Mouse (Mus musculus) left cerebral cortex, adult 11 months (tissue): Measurements from ENCODE around the gene Prrc2a.

ENCODE experiments used
- DNase-seq: peaks from one replicate; pipeline ENCODE4 v3.0.0; 2022; ENCODE audit warnings: low spot score

Prrc2a gene

GRCm38 (mm10) chr17:35164568-35165450 is at the start of gene Prrc2a:
Prrc2a (minus strand) TSS chr17:35164897.
- DNase-seq = peak; percentile 98

DNA sequence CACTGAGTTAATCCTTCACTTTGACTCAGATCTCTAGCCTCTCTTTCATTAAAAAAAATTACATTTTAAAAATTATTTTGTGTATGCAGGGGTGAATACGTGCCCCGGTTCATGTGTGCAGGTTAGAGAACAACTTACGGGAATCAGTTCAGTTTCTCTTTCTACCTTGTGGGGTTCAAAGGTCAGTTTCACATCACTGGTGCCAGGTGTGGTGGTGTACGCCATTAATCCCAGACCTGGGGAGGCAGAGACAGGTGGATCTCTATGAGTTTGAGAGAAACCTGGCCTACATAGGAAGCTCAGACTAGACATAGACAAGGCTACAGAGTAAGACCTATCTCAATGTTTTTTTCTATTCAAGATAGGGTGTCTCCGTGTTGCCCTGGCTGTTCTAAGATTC is 48.4 kb upstream of the Prrc2a start:
- DNase-seq = no peak

- no peak for DNase-seq
Measured at GRCm38 (mm10) chr17:35210593-35210992, 45.9 kb upstream of the Prrc2a start.

DNA sequence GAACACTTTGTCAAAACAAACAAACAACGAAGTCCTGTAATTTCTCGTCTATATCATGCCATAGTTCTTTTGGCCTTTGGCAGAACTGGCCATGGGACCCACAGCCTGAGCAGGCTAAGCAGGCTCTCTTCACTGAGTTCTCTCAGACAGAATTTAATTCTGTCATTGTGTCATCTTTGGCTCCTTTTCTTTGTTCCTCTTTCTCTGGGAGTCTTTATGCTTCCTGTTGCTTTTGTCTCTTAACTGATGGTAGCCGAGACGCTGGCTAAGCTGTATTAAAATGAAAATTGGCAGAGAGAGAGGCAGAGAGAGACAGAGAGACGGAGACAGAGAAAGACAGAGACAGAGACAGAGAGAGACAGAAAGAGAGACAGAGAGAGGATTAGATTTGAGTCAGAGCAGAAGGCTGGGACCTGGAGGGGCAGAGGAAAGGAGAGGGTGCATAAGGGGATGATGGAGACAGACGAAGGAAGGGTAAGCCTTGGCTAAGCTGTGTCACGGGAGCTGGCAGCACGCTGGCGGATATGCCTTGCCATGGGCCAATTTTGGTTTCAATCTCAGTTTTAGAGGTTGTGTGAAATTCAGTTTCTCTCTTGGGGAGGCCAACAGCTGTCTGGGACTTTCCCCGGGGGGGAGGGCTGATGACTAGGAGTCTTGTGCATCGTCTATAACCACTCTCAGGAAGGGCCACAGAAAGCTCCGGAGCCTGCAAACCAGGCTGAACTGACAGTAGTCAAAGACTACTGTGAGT is 45.3 kb upstream of the Prrc2a start:
- DNase-seq = no peak

GRCm38 (mm10) chr17:35205380-35205769 is 40.7 kb upstream of the Prrc2a start:
- DNase-seq = no peak

DNA sequence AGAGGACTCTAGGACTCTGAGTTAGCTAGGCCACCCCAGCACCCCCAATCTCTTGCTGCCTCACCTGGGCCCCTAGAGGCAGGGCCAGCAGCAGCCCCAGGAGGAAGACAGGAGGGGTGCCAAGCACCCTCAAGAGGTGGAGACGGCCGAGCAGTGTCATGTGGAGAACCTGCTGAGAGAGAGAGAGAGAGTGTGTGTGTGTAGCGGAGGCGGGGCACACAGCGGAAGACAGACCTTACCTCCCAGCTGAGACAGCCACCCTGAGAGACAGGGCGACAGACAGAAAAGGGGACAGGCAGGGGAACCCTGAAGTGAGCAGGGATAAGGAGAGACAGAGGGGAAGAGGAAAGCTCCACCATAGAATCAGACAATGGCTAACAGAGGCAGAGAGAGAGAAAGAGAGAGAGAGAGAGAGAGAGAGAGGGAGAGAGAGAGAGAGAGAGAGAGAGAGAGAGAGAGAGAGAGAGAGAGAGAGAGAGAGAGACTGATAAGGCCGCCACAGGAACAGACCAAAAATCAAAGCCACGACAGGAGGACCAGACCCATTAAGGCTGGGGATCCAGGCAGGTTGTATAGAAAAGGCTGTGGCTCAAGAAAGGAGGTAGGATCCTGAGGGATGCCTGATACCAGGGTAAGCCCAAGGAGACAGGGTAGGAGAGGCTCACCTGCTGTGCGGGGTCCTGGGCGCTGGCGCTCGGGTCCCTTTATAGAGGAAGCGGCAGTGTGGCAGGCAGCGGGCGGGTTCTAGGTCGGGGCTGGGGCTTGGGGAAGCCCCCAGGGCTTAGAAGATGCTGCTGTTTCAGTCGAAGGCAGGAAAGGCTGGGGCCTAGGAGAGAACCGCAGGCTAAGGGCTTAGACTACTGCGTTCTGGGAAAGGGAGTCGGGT is 40.0 kb upstream of the Prrc2a start, which contains the start of gene Lta:
Gene Lta, minus strand, starts transcription at position 858 of the 886 bp plus-strand sequence.
- no peak for DNase-seq

DNA sequence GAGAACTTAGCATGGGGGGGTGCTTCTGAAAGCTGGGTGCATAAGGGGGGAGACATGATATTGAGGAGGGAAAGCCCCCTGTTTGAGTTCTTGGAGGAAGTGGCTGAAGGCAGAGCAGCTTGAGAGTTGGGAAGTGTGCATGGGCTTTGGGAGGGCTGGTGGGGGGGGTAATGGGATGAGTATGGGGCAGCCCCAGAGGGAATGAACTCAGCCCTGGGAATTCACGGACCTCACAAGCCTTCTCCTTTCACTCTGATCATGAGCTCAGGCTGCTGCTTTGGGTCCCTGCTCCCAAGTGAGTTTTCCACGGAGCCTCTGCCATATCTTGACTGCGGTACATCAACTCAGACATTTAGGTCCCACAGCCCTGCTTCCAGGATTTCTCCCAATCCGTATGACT is 37.7 kb upstream of the Prrc2a start:
- no peak for DNase-seq

DNA sequence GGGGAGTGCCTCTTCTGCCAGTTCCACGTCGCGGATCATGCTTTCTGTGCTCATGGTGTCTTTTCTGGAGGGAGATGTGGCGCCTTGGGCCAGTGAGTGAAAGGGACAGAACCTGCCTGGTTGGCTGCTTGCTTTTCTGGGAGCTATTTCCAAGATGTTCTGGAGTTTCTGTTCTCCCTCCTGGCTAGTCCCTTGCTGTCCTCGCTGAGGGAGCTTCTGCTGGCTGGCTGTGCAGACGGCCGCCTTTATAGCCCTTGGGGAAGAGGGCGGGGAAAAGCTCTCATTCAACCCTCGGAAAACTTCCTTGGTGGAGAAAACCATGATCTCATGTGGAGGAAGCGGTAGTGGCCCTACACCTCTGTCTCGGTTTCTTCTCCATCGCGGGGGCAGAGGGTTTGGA is 37.1 kb upstream of the Prrc2a start, which contains the start of gene Tnf:
Gene Tnf, minus strand, starts transcription at position 221 of the 400 bp plus-strand sequence.
- no peak for DNase-seq

- DNase-seq = no peak
Measured at GRCm38 (mm10) chr17:35201128-35201527, 36.4 kb upstream of the Prrc2a start.

GRCm38 (mm10) chr17:35200398-35200797 is 35.7 kb upstream of the Prrc2a start:
- no peak for DNase-seq

- no peak for DNase-seq
Measured at GRCm38 (mm10) chr17:35198946-35199345, 34.2 kb upstream of the Prrc2a start.

GRCm38 (mm10) chr17:35198029-35198428 is 33.3 kb upstream of the Prrc2a start:
- DNase-seq = no peak

- DNase-seq = no peak
Measured at GRCm38 (mm10) chr17:35197126-35197525, 32.4 kb upstream of the Prrc2a start.

DNA sequence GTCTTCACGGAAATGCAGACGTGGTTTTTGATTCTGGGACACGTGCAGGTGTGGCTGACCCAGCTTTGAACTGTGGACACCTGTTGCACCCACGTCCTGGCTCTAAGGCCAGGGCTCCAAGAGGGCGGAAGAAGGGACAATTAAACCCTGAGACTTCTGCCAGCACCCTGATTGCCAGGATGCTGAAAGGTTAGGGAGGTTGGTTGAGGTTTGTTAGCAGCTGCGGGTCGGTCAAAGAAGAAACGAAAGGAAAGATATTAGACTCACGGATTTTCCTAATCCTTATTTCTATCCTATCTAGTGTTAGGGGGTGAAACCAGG is 31.6 kb upstream of the Prrc2a start:
- no peak for DNase-seq

DNA sequence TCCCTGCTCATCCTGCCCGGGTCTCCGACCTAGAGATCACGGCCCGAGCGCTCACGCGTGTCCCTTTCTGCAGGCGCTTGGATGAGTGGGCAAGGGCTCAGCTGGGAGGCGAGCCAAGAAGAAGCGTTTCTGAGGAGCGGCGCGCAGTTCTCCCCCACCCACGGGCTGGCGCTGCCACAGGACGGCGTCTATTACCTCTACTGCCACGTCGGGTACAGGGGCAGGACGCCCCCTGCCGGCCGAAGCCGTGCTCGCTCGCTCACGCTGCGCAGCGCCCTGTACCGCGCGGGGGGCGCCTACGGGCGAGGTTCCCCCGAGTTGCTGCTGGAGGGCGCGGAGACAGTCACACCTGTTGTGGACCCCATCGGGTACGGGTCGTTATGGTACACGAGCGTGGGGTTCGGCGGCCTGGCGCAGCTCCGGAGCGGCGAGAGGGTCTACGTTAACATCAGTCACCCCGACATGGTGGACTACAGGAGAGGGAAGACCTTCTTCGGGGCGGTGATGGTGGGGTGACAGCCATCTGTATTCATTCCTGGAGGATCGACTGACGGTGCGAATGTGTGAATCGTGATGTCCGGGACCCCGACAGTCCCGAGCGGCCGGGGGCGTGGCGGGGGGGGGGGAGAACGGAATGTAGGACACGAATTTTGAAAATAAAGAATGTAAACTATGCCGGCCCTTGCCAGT is 31.1 kb upstream of the Prrc2a start:
- peak; percentile 65 for DNase-seq

DNA sequence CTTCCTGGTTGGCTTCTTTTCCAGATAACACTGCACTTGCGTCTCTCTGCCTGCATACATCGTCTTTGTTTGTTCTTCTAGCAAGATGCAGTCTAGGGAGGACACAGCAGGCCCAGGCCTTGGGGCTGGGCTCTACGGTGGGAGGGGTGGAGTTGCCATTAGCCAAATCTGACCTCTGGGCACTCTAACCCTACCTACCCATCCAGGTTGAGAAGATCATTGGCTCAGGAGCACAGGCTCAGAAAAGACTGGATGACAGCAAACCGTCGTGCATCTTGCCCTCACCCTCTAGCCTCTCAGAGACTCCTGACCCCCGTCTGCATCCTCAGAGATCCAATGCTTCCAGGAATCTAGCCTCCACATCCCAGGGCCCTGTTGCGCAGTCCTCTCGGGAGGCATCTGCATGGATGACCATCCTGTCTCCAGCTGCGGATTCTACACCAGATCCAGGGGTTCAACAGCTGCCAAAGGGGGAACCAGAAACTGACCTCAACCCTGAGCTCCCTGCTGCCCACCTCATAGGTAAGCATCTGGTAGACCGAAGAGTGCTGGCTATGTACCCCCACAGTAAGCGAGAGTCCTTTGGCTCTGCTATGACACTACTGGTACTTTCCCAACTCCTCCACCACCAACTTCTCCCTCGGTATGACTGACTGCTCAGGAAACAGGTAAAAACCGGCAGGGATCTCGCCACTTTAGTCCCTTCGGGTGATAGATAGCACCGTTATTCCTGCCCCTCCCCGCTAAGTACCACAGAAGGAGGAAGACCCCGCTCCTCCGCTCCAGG is 30.3 kb upstream of the Prrc2a start:
- no peak for DNase-seq

GRCm38 (mm10) chr17:35193881-35194843 is 29.5 kb upstream of the Prrc2a start, which contains the start of gene Ltb:
Ltb (plus strand) TSS chr17:35194439.
- no peak for DNase-seq

GRCm38 (mm10) chr17:35192924-35193323 is 28.2 kb upstream of the Prrc2a start:
- no peak for DNase-seq

GRCm38 (mm10) chr17:35191723-35192122 is 27.0 kb upstream of the Prrc2a start:
- no peak for DNase-seq
